Mouse (Mus musculus) neutrophil, adult 5-6 weeks (primary cell): Measurements from ENCODE around the gene Zfp968. TPM values are rescaled to one million over a fixed set of nuclear protein-coding genes. Genes with fewer than 3 reads are reported as not detected.
"Not testable (repeated sequence)": the region's sequence is repeated elsewhere in the genome, so short reads cannot be mapped to it uniquely, and the experiment has no call there.

Experiments used
- ATAC-seq: fragments of 151-379, 151-347 bp; 2 replicates; pipeline ENCODE4 v1.8.0; 2017; ENCODE audit warnings: mild to moderate bottlenecking, moderate TSS enrichment; ENCODE audit not compliant: insufficient number of reproducible peaks, poor library complexity, low FRiP score, severe bottlenecking; ENCODE audit errors: extremely low read depth
- total RNA-seq: library from RNA; stranded (forward); fragments of 200-1000 nt; gene quantifications from 2 replicates; pipeline ENCODE4 v1.2.3, GENCODE M21; 2017

Gene Zfp968
- total RNA-seq = 5.8 and 6.3 TPM in 2 replicates

GRCm38 (mm10) chr2:175372136-175372535 lies at the start of gene Zfp968:
Zfp968 (plus strand) TSS chr2:175372436.
- ATAC-seq = not testable (repeated sequence)

- ATAC-seq = not testable (repeated sequence)
Observed at GRCm38 (mm10) chr2:175338097-175338496, 34.1 kb upstream of the Zfp968 start, which contains the start of gene Gm4631. Gm4631 (minus strand) TSS chr2:175338197.

Other genes with a start within 250 kb of the Zfp968 start
- 4.5 and 9.2 TPM in 2 replicates for gene Gm14399, start 230.4 kb upstream of the Zfp968 start, total RNA-seq
- 0.12 TPM in 1 of 2 replicates, not detected in the other for gene Gm14443, start 196.6 kb upstream of the Zfp968 start, total RNA-seq
- gene Gm14391, start 165.5 kb upstream of the Zfp968 start, total RNA-seq = 13.6 and 14.4 TPM in 2 replicates
- gene Gm14440, start 97.3 kb upstream of the Zfp968 start, total RNA-seq = 3.1 and 6.1 TPM in 2 replicates
- gene Gm4631, start 34.2 kb upstream of the Zfp968 start, total RNA-seq = 15.5 and 16.2 TPM in 2 replicates
- gene Gm4724, start 63.4 kb downstream of the Zfp968 start, total RNA-seq = 2.5 and 3.4 TPM in 2 replicates
- gene Zfp965, start 97.5 kb downstream of the Zfp968 start, total RNA-seq = 8.6 and 13.1 TPM in 2 replicates